ENCODE assay signal across 12 mouse cellular contexts in genomic region chr6:91137343-91137956, GRCm38 (mm10).
"Had no signal": no experiment of that assay in that cellular context is flagged by ENCODE, and none has a peak within 500 bp of the region (broad histone marks: within the 10 kb centered on the region; RNA-seq: fewer than 3 reads in every experiment).

No protein-coding gene starts in this region.

- H3K4me1 ChIP-seq: intestine, embryonic 15.5 days; midbrain, embryonic 15.5 days; neural tube, embryonic 13.5 days had no signal

- H3K27ac ChIP-seq: intestine, embryonic 15.5 days; liver, embryonic 15.5 days; lung, embryonic 15.5 days; midbrain, embryonic 15.5 days; neural tube, embryonic 13.5 days had no signal

- DNase-seq: kidney, adult 18-20 months; kidney, postnatal 25 days; retina, postnatal 1 day; right cerebral cortex, postnatal 4 days; spleen, adult 18-20 months; thymus, adult 2 months; thymus, postnatal 36 days had no signal

- H3K4me2 ChIP-seq: intestine, embryonic 15.5 days; liver, embryonic 15.5 days; lung, embryonic 15.5 days; midbrain, embryonic 15.5 days; neural tube, embryonic 13.5 days had no signal

- H3K9ac ChIP-seq: intestine, embryonic 15.5 days; liver, embryonic 15.5 days; lung, embryonic 15.5 days; midbrain, embryonic 15.5 days; neural tube, embryonic 13.5 days had no signal

- H3K4me3 ChIP-seq: intestine, embryonic 15.5 days; liver, embryonic 15.5 days; lung, embryonic 15.5 days; midbrain, embryonic 15.5 days; neural tube, embryonic 13.5 days had no signal

- H3K27me3 ChIP-seq: intestine, embryonic 15.5 days; lung, embryonic 15.5 days; midbrain, embryonic 15.5 days; neural tube, embryonic 13.5 days had no signal

- ATAC-seq: intestine, embryonic 15.5 days; midbrain, embryonic 15.5 days had no signal

- H3K36me3 ChIP-seq: intestine, embryonic 15.5 days; liver, embryonic 15.5 days; lung, embryonic 15.5 days; midbrain, embryonic 15.5 days; neural tube, embryonic 13.5 days had no signal

- H3K9me3 ChIP-seq: intestine, embryonic 15.5 days; liver, embryonic 15.5 days; lung, embryonic 15.5 days; midbrain, embryonic 15.5 days; neural tube, embryonic 13.5 days had no signal
